Mouse (Mus musculus): Measurements from ENCODE around the gene Capn1.
A peak's percentile ranks its signal among the peaks of the same experiment; 100 is the strongest.

The Capn1 gene

DNA sequence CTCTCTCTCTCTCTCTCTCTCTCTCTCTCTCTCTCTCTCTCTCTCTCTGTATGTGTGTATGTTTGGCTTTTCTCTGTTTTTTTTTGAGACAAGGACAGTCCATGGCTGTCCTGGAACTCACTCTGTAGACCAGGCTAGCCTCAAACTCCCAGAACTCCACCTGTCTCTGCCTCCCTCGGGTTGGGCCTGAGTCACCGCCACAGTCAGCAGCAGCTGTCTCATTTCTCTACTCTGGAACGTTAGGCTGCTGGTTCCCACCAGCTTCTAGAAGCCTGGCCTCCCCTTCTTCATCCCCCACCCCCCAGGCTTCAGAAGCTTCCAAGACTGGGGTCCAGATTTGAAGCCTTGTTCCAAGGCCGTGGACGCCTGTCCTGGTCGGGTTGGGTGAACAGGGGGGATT lies 26.1 kb downstream of the Capn1 start:
- DNase-seq (ENCODE audit: low spot score), result no peak

GRCm38 (mm10) chr19:5988815-5989452 lies 26.8 kb downstream of the Capn1 start:
- DNase-seq (ENCODE audit: low spot score), result peak; percentile 72

GRCm38 (mm10) chr19:5988027-5988814 lies 27.5 kb downstream of the Capn1 start:
- no peak for DNase-seq (ENCODE audit: low spot score)

- DNase-seq (ENCODE audit: low spot score), result no peak
Observed at GRCm38 (mm10) chr19:5986043-5986442, 29.7 kb downstream of the Capn1 start, which contains the start of gene Slc22a20. Gene Slc22a20, minus strand, starts transcription at chr19:5986143.

- no peak for DNase-seq (ENCODE audit: low spot score)
Observed at GRCm38 (mm10) chr19:5980477-5980876, 35.2 kb downstream of the Capn1 start.

- DNase-seq (ENCODE audit: low spot score), result no peak
Observed at GRCm38 (mm10) chr19:5977717-5978116, 38.0 kb downstream of the Capn1 start.

DNA sequence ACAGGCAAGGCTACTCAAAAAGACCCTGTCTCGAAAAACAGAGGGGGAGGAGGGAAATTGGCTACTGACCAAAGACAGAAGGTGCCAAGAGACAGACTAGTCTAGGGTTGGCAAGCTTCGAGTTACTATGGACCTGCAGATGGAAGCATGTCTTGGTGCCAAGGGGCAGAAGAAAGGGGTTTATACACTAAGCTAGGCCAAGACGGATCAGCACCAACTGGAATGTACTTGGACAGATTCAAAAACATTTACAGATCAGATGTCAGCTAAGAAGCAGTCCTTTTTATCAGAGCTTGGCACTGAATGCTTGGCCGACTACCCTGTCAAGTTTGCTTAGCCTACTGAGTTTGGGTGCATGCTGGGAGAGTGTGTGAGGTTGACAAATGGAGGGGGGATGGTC lies 40.0 kb downstream of the Capn1 start:
- DNase-seq (ENCODE audit: low spot score), result peak; percentile 37

- no peak for DNase-seq (ENCODE audit: low spot score)
Observed at GRCm38 (mm10) chr19:5975112-5975511, 40.6 kb downstream of the Capn1 start.

DNA sequence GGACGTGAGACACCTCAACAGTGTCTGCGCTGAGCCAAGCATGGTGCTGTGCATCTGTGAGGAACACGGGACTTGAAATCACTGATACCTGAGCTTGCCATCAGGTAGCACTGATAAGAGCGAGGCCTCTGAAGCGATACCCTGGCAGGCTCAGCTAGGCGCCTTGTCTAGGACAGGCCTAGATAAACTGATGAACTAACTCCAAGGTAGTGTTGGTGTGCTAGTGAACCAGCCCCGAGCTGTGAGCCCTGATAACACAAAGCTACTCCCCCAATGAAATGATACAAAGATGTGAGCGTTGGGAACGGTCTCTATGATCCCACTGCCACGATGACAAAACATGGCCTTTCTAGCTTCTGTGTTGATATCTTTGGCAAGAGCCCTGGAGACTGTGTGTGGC lies 48.0 kb downstream of the Capn1 start:
- DNase-seq (ENCODE audit: low spot score), result no peak

- DNase-seq (ENCODE audit: low spot score), result no peak
Observed at GRCm38 (mm10) chr19:5966786-5967185, 48.9 kb downstream of the Capn1 start.

GRCm38 (mm10) chr19:5965910-5966309 lies 49.8 kb downstream of the Capn1 start:
- no peak for DNase-seq (ENCODE audit: low spot score)

GRCm38 (mm10) chr19:5965280-5965679 lies 50.4 kb downstream of the Capn1 start:
- DNase-seq (ENCODE audit: low spot score), result peak; percentile 81

DNA sequence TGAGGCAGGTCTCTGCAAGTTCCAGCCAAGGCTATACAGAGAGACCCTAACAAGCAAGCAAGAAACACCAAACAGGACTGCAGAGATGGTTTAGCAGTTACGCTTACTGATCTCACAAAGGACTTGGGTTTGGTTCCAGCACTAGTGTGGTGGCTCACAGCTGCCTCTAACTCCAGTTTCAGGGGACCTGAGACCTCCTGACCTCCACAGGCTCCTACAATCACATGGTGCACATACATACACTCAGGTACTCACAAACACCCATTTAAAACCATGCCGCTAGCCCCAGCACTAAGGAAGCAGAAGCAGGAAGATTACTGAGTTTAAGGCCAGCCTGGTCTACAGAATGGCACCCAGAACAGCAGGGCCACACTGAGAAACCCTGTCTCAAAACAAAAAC lies 50.9 kb downstream of the Capn1 start:
- no peak for DNase-seq (ENCODE audit: low spot score)

GRCm38 (mm10) chr19:5963883-5964562 lies 51.7 kb downstream of the Capn1 start, which contains the start of gene Pola2:
Gene Pola2, minus strand, starts transcription at chr19:5964202.
- peak; percentile 84 for DNase-seq (ENCODE audit: low spot score)

GRCm38 (mm10) chr19:5962651-5963050 lies 53.0 kb downstream of the Capn1 start:
- DNase-seq (ENCODE audit: low spot score), result no peak

- DNase-seq (ENCODE audit: low spot score), result no peak
Observed at GRCm38 (mm10) chr19:5957371-5957770, 58.3 kb downstream of the Capn1 start.

DNA sequence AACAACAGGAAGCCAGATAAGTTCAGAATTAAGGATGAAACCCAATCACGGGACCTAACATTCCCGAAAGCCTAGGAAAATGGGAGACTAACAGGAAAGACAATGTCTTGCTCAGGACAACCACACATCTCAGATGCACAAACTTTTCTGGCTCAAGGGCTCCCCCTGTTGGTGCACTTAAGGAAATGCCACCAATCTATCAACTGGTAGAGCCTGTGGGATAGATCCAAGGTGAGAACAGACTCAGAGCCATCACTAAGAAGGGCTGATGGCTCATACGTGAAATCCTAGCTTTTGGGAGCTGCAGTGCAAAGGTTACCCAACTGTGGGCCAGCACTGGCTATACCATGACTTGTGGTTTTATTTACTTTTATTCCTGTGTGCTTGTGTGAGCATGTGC lies 59.0 kb downstream of the Capn1 start:
- DNase-seq (ENCODE audit: low spot score), result peak; percentile 44

- DNase-seq (ENCODE audit: low spot score), result no peak
Observed at GRCm38 (mm10) chr19:5955704-5956670, 59.7 kb downstream of the Capn1 start.

GRCm38 (mm10) chr19:5954936-5955335 lies 60.8 kb downstream of the Capn1 start:
- DNase-seq (ENCODE audit: low spot score), result no peak

DNA sequence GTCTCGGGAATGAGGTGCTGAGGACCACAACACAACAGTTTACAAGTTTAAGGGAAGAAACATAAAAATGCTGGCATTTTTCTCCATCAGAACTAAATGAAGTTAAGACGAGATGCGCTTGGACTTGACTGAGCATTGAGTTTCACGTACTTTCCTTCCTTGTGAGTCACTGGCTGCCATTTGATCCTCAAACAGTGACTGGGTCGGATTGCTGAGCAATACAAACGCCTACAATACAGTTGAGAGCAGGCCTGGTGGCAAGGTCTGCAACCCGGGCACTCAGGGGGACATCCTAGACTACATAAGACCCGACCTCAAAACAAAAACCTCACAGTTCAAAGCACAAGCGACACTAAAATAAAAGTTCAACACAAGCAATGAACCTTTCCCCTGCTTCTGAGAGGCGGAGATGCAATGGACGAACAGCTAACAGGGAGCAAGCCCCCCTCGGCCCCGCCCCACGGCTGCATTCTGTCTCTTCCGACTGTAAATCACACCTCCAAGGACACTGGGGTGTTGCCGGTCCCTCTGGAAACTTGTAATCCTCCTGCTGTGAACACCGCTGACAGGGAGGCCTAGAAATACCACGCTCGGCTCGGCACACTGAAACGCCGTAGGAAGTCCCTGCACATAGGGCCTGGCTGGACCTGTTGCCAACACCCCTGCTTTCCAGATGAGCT lies 61.5 kb downstream of the Capn1 start:
- no peak for DNase-seq (ENCODE audit: low spot score)

DNA sequence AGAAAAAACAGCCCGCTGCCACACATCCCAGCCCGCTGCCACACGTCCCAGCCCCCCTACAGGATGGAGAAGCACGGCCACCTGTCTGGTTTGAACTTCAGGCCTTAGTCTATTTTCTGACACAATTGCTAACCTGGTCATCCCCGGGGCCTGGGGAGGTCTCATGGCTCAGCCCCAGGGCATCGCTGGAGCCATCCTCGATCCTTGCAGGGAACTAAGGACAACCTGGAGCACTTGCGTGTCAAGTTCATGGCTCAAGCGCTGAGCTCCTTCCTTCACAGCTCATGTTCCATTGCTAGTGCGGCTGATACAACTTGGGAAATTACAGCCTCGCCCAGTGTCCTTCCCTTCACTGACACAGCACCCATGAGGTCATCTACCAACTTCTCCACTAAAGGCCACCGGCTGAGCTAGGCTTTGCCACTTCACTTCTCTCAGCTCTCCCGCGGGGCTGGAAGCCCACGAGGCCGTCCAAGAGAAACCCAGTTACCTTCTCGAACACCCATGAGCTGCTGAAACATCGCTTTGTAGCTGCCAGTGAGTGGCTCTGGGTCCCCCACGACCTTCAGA lies 62.4 kb downstream of the Capn1 start:
- DNase-seq (ENCODE audit: low spot score), result no peak
